Mouse (Mus musculus) liver, embryonic 13.5 days (tissue): ENCODE results near the gene Astn1. TPM values are rescaled to one million over a fixed set of nuclear protein-coding genes. Genes with fewer than 3 reads are reported as not detected.
A peak's percentile ranks its signal among the peaks of the same experiment; 100 is the strongest.

Source experiments
- ATAC-seq: fragments of 200-750 bp; cut with Nextera tagmentation; 2 replicates; pipeline ENCODE4 v1.8.0; 2017; ENCODE audit warnings: low read depth, mild to moderate bottlenecking, moderate number of reproducible peaks, moderate library complexity
- DNase-seq: peaks from one replicate; pipeline ENCODE4 v3.0.0; 2022
- H3K27ac ChIP-seq: fragments of 300-500 bp; sonication (generic); 2 replicates; pipeline ENCODE4 v1.5.1; 2015; ENCODE audit warnings: moderate library complexity, mild to moderate bottlenecking, inconsistent platforms
- H3K27me3 ChIP-seq: fragments of 300-500 bp; sonication (generic); 2 replicates; pipeline ENCODE4 v1.6.1; 2015; ENCODE audit warnings: mild to moderate bottlenecking, inconsistent platforms
- H3K36me3 ChIP-seq: fragments of 300-500 bp; sonication (generic); 2 replicates; pipeline ENCODE4 v1.6.1; 2015; ENCODE audit warnings: mild to moderate bottlenecking, inconsistent platforms
- H3K4me1 ChIP-seq: fragments of 300-500 bp; sonication (generic); replicated peaks from 2 replicates; pipeline ENCODE4 v1.6.1; 2015; ENCODE audit warnings: inconsistent platforms
- H3K4me2 ChIP-seq: fragments of 300-500 bp; sonication (generic); 2 replicates; pipeline ENCODE4 v1.6.1; 2015; ENCODE audit warnings: inconsistent platforms, mild to moderate bottlenecking, moderate library complexity
- H3K4me3 ChIP-seq: fragments of 300-500 bp; sonication (generic); replicated peaks from 2 replicates; pipeline ENCODE4 v1.5.1; 2015; ENCODE audit warnings: mild to moderate bottlenecking, inconsistent platforms
- H3K9ac ChIP-seq: fragments of 300-500 bp; sonication (generic); 2 replicates; pipeline ENCODE4 v1.6.1; 2015; ENCODE audit warnings: mild to moderate bottlenecking, inconsistent platforms
- H3K9me3 ChIP-seq: fragments of 300-500 bp; sonication (generic); replicated peaks from 2 replicates; pipeline ENCODE4 v1.6.1; 2016; ENCODE audit warnings: inconsistent platforms
- whole genome bisulfite sequencing: fragments of 180-500 bp; shearing (Covaris S2); methylation state at CpG from one replicate; pipeline ENCODE4 v1.1.7; 2015; ENCODE audit not compliant: insufficient replicate concordance; 5-methylcytosine and 5-hydroxymethylcytosine counted together
- polyA plus RNA-seq: library from polyadenylated mRNA; unstranded; fragments of >200 nt; fragmentation: Nextera tagmentation; extraction: Ambion mirVana; gene quantifications from 2 replicates; pipeline ENCODE4 v1.2.1, GENCODE M21; 2015

Gene Astn1
- 0.06 and 0.08 TPM in 2 replicates for polyA plus RNA-seq

- DNase-seq (no peak), ATAC-seq (no peak)
- WGBS, result 4% methylated on average over 2 of the region's 2 CpGs
- Histone ChIP-seq H3K9ac (no peak within 1 kb of the TSS), H3K27me3 (peaks cover 28% of the 10 kb centered on the region), H3K4me2 (peak within 1 kb of the TSS; percentile 32), H3K9me3 (no peaks in the 10 kb centered on the region), H3K4me1 (no peaks in the 10 kb centered on the region), H3K4me3 (no peak within 1 kb of the TSS), H3K27ac (no peak within 1 kb of the TSS), H3K36me3 (no peaks in the 10 kb centered on the region)
These were observed at the start of gene Astn1 for GRCm38 (mm10) chr1:158361964-158362291. Gene Astn1, plus strand, starts transcription at chr1:158362273.

- H3K4me3 ChIP-seq, result no peak overlapping the region
- no peaks in the 10 kb centered on the region for H3K27me3 ChIP-seq
- WGBS, result 64% methylated on average over 6 of the region's 6 CpGs
These were observed 38.7 kb upstream of the Astn1 start for GRCm38 (mm10) chr1:158323325-158323724.

DNA sequence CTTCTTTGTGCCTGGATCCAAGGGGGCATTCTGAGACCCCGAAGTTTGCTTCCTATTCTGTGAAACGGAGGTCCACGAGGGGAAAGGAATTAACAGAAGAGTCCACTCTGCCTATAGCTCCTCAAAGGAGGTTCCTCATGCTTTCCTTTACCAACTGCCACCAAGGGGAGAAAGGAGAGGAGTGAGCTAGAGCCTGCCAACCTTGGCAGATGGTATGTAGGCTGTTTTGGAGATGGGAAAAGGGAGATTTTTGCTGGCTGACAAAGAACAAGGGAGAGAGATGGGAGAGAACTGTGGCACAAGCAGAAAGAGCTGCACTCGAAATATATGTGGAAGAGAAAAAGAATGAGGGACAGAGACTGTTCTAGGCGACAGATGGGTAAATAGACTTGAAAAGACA lies 33.9 kb upstream of the Astn1 start:
- H3K9me3 ChIP-seq, result peaks cover 4% of the 10 kb centered on the region; the same call in 1 of the 2 replicates
- no peak for DNase-seq
- no peak overlapping the region for H3K9ac ChIP-seq
- H3K4me2 ChIP-seq, result no peak overlapping the region
- no peaks in the 10 kb centered on the region for H3K4me1 ChIP-seq
- H3K27ac ChIP-seq, result no peak overlapping the region
- no peaks in the 10 kb centered on the region for H3K27me3 ChIP-seq
- no peaks in the 10 kb centered on the region for H3K36me3 ChIP-seq
- no peak overlapping the region for H3K4me3 ChIP-seq
- no peak for ATAC-seq
- WGBS, result 52% methylated on average over 5 of the region's 5 CpGs

More at GRCm38 (mm10) chr1:158323325-158323724, 38.7 kb upstream of the Astn1 start:
- H3K4me2 ChIP-seq, result no peak overlapping the region
- H3K4me1 ChIP-seq, result no peaks in the 10 kb centered on the region
- H3K27ac ChIP-seq, result no peak overlapping the region
- no peak for DNase-seq
- ATAC-seq, result no peak
- no peak overlapping the region for H3K9ac ChIP-seq
- H3K9me3 ChIP-seq, result peaks cover 4% of the 10 kb centered on the region; the same call in 1 of the 2 replicates
- H3K36me3 ChIP-seq, result no peaks in the 10 kb centered on the region

GRCm38 (mm10) chr1:158328839-158329238 lies 33.2 kb upstream of the Astn1 start:
- no peak overlapping the region for H3K9ac ChIP-seq

GRCm38 (mm10) chr1:158343243-158343714 lies 18.8 kb upstream of the Astn1 start:
- no peak for DNase-seq
- no peaks in the 10 kb centered on the region for H3K36me3 ChIP-seq
- H3K4me1 ChIP-seq, result no peaks in the 10 kb centered on the region
- 45% methylated on average over 6 of the region's 6 CpGs for WGBS
- no peak overlapping the region for H3K27ac ChIP-seq
- no peak overlapping the region for H3K9ac ChIP-seq
- no peaks in the 10 kb centered on the region for H3K9me3 ChIP-seq
- H3K4me2 ChIP-seq, result no peak overlapping the region
- no peaks in the 10 kb centered on the region for H3K27me3 ChIP-seq
- ATAC-seq, result no peak
- H3K4me3 ChIP-seq, result no peak overlapping the region

More at GRCm38 (mm10) chr1:158328839-158329238, 33.2 kb upstream of the Astn1 start:
- 62% methylated on average over 2 of the region's 2 CpGs for WGBS
- no peaks in the 10 kb centered on the region for H3K36me3 ChIP-seq
- DNase-seq, result no peak
- no peaks in the 10 kb centered on the region for H3K4me1 ChIP-seq
- no peak for ATAC-seq
- no peak overlapping the region for H3K4me2 ChIP-seq
- H3K27me3 ChIP-seq, result no peaks in the 10 kb centered on the region
- no peak overlapping the region for H3K4me3 ChIP-seq
- H3K27ac ChIP-seq, result no peak overlapping the region
- H3K9me3 ChIP-seq, result no peaks in the 10 kb centered on the region

- Histone ChIP-seq H3K27me3 (peaks cover 40% of the 10 kb centered on the region), H3K4me1 (no peaks in the 10 kb centered on the region), H3K4me3 (no peak overlapping the region), H3K9me3 (no peaks in the 10 kb centered on the region; the same call in 1 of the 2 replicates), H3K36me3 (no peaks in the 10 kb centered on the region), H3K27ac (no peak overlapping the region), H3K9ac (no peak overlapping the region), H3K4me2 (no peak overlapping the region)
- DNase-seq, result no peak
- WGBS, result 60% methylated on average over 5 of the region's 5 CpGs
- no peak for ATAC-seq
These were observed 8.3 kb upstream of the Astn1 start for GRCm38 (mm10) chr1:158353656-158354371.

DNA sequence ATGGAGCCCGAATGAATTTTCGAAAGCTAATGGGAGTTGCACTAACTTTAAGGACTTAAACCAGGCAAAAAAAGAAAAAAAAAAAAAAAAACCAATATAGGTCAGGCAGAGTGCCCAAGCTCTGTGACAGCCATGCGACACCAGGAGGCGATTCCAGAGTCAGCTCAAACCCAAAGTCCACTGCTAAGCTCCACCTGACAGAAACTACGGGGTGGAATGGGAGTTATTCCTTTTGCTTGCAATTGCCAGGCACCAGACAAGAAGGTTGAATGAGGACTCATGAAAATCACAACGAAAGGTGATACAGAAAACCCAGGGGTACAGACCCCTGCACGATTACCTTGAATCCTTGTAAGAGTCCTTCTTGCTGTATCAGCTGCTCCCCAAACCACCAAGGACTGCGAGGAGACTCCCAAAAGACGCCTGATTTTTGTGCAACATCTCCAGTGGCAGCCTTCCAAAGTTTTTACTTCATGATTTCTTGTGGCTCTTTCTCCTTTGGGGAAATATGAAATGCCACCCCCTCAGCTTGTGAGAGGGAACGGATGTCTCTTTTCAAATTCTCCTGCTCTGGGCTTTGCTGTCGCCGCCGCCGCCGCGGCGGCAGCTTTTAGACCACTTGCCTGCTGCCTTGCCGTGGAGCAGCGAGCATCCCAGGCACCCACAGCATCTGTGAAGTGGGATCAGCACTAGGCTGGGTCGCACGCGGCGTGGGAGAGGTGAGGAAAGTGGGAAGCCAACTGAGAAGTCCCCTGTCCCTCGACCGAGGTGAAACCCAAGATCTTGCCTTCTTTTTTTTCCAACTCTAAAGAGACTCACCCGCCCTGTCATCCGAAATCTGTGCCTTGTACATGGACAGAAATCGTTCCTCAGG lies 6.7 kb upstream of the Astn1 start:
- Histone ChIP-seq H3K27ac (no peak overlapping the region), H3K4me2 (peak overlapping the region; percentile 52), H3K36me3 (no peaks in the 10 kb centered on the region), H3K4me1 (no peaks in the 10 kb centered on the region), H3K27me3 (peaks cover 40% of the 10 kb centered on the region), H3K9me3 (no peaks in the 10 kb centered on the region; the same call in 1 of the 2 replicates), H3K4me3 (peak overlapping the region; percentile 46), H3K9ac (no peak overlapping the region)
- WGBS, result 11% methylated on average over 28 of the region's 28 CpGs
- DNase-seq, result no peak
- 0 out of 2 replicates have a peak, but pooled peaks have one; percentile 5 for ATAC-seq

DNA sequence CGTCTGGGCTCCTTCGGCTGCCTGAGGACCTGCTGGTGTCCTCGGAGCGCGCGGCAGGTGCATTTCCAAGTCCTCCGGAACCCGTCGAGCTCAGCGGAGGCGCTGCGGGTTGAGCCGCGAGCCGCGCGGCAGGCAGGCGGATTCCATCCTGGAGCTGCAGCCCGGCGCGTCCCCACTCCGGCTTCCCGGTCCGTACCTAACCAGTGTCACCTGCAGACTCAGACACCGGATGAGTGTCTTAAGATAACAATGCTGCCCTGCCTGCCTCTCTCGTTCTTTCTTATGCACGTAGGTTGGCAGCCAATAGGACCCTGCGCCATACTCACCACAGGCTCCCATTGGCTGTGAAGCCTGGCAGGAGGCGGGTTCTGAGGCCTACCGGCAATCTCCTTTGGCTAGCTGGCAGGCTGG lies 6.0 kb upstream of the Astn1 start, which contains the start of gene Brinp2:
TSS of gene Brinp2 (minus strand) at position 276 of the 411 bp plus-strand sequence.
- H3K9ac ChIP-seq, result no peak within 1 kb of the TSS

DNA sequence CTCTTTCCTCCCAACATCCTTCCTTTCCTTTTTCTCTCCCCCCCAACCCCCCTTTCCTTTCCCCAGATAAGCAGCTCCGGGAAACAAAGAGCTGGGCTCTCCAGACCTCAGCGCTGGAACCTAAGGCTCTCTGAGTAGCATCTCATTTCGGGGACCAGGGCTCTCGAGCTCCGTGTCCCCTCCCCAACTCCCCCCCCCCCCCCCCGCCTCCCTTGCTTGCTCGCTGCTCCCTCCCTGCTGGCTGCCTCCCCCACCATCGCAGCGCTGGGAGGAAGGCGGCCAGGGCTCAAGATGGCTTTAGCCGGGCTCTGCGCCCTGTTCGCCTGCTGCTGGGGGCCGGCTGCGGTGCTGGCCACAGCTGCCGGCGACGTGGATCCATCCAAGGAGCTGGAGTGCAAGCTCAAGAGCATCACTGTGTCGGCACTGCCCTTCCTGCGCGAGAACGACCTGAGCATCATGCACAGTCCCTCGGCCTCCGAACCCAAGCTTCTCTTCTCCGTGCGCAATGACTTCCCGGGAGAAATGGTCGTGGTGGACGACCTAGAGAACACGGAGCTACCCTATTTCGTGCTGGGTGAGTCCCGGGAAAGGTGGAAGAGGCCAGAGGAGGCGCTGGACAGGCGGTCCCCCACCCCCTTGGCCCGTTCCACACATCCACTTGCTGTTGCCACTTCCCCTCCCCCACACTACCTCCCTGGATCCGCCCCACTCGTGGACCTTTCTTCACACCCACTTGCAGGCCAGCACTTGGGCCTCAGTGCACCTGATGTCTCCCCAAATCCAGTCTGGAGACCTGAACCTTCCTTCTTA lies 424 bp downstream of the Astn1 start:
- Histone ChIP-seq H3K27ac (no peak overlapping the region), H3K4me1 (no peaks in the 10 kb centered on the region), H3K4me3 (no peak overlapping the region), H3K9me3 (no peaks in the 10 kb centered on the region), H3K36me3 (no peaks in the 10 kb centered on the region), H3K9ac (no peak overlapping the region), H3K27me3 (peaks cover 22% of the 10 kb centered on the region), H3K4me2 (peak overlapping the region; percentile 32)
- DNase-seq, result no peak
- no peak for ATAC-seq
- 3% methylated on average over 35 of the region's 37 CpGs for WGBS

More for the DNA sequence above, 6.0 kb upstream of the Astn1 start, which contains the start of gene Brinp2:
- ATAC-seq (peak; percentile 75), DNase-seq (no peak)
- 2% methylated on average over 30 of the region's 30 CpGs for WGBS
- Histone ChIP-seq H3K9me3 (no peaks in the 10 kb centered on the region; the same call in 1 of the 2 replicates), H3K27me3 (peaks cover 44% of the 10 kb centered on the region), H3K4me3 (peak within 1 kb of the TSS; percentile 46), H3K27ac (no peak within 1 kb of the TSS), H3K4me1 (no peaks in the 10 kb centered on the region), H3K36me3 (no peaks in the 10 kb centered on the region), H3K4me2 (peak within 1 kb of the TSS; percentile 52)

DNA sequence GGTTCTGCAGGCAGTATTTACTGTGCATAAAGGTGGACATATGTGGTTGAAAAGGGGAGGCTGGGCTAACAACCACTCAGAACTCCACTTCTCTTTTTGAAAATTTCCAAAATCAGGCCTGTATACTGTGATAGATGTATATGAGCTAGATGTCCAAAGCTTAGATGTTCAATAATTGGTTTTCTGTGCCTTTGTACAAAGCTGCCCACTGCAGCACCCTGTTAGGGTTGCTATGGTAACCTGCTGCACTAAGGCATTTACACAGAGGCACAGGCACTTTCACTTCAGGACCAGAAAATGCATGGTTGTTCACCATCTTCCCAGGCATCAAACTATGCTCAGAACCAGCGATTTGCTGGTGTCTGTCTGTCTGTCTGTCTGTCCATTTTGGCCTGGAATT lies 2.4 kb downstream of the Astn1 start:
- DNase-seq, result no peak
- no peaks in the 10 kb centered on the region for H3K9me3 ChIP-seq
- H3K27ac ChIP-seq, result no peak overlapping the region
- H3K9ac ChIP-seq, result no peak overlapping the region
- H3K36me3 ChIP-seq, result no peaks in the 10 kb centered on the region
- no peak overlapping the region for H3K4me2 ChIP-seq
- H3K4me3 ChIP-seq, result no peak overlapping the region
- H3K27me3 ChIP-seq, result peaks cover 18% of the 10 kb centered on the region
- H3K4me1 ChIP-seq, result no peaks in the 10 kb centered on the region
- 35% methylated on average over 1 of the region's 1 CpGs for WGBS
- no peak for ATAC-seq
